Mouse (Mus musculus) lung, postnatal 0 days (tissue): ENCODE data around the gene Zswim9.

Experiments
- CTCF ChIP-seq: IDR thresholded peaks from 2 replicates; pipeline ENCODE4 v1.5.1; 2016; ENCODE audit warnings: antibody characterized with exemption, mild to moderate bottlenecking
- EP300 ChIP-seq: IDR thresholded peaks from 2 replicates; pipeline ENCODE4 v1.6.1; 2016; ENCODE audit warnings: antibody characterized with exemption, mild to moderate bottlenecking, control low read depth

GRCm38 (mm10) chr7:13302780-13303179 lies 24.3 kb upstream of the Zswim9 start:
- TF ChIP-seq EP300 (no peak), CTCF (no peak)
